Mouse (Mus musculus) myocyte (in vitro differentiated cells): ENCODE results near the gene Macrod2. TPM values are rescaled to one million over a fixed set of nuclear protein-coding genes. Genes with fewer than 3 reads are reported as not detected.

ENCODE experiments used
- H3K27me3 ChIP-seq: one replicate; pipeline ENCODE4 v1.6.1; 2011; ENCODE audit not compliant: control insufficient read depth, insufficient read depth, insufficient read length
- H3K36me3 ChIP-seq: one replicate; pipeline ENCODE4 v1.6.1; 2011; ENCODE audit not compliant: control insufficient read depth, insufficient read depth
- H3K4me2 ChIP-seq: one replicate; pipeline ENCODE4 v1.6.1; 2011; ENCODE audit warnings: low read depth, control low read depth
- H3K4me3 ChIP-seq: one replicate; pipeline ENCODE4 v1.5.1; 2011; ENCODE audit warnings: mild to moderate bottlenecking, control low read depth, moderate library complexity
- H3K79me2 ChIP-seq: one replicate; pipeline ENCODE4 v1.6.1; 2011; ENCODE audit not compliant: control insufficient read depth, insufficient read depth
- H3ac ChIP-seq: one replicate; pipeline ENCODE4 v1.6.1; 2011; ENCODE audit not compliant: control insufficient read depth, insufficient read length
- CEBPB ChIP-seq: IDR thresholded peaks from 2 replicates; pipeline ENCODE4 v1.6.1; 2011; ENCODE audit warnings: mild to moderate bottlenecking, moderate library complexity; ENCODE audit not compliant: poor library complexity, insufficient read depth, severe bottlenecking
- E2F4 ChIP-seq: IDR thresholded peaks from one replicate; pipeline ENCODE4 v1.6.1; 2011; ENCODE audit warnings: mild to moderate bottlenecking, control low read depth, moderate library complexity; ENCODE audit not compliant: insufficient read depth
- MAX ChIP-seq: IDR thresholded peaks from one replicate; pipeline ENCODE4 v1.6.1; 2011; ENCODE audit warnings: low read depth, mild to moderate bottlenecking, control low read depth
- MYOD1 ChIP-seq, 3 experiments: IDR thresholded peaks; one replicate each; pipeline ENCODE4 v1.6.1; 2011; ENCODE audit warnings: control low read depth in 2 of 3, low read depth in 2 of 3, mild to moderate bottlenecking in 2 of 3, moderate library complexity in 1 of 3; ENCODE audit not compliant: insufficient read length in 2 of 3, control insufficient read depth in 1 of 3
- MYOG ChIP-seq, 3 experiments: IDR thresholded peaks; one replicate each; pipeline ENCODE4 v1.6.1; 2011; ENCODE audit warnings: control low read depth in 2 of 3, low read depth in 2 of 3, mild to moderate bottlenecking in 2 of 3; ENCODE audit not compliant: insufficient read length in 2 of 3, control insufficient read depth in 1 of 3, insufficient read depth in 1 of 3
- POLR2A ChIP-seq: IDR thresholded peaks from one replicate; pipeline ENCODE4 v1.6.1; 2011; ENCODE audit warnings: low read depth, mild to moderate bottlenecking, control low read depth, moderate library complexity; ENCODE audit not compliant: insufficient read length
- POLR2AphosphoS2 ChIP-seq: IDR thresholded peaks from one replicate; pipeline ENCODE4 v1.6.1; 2011; ENCODE audit warnings: low read depth, control low read depth; ENCODE audit not compliant: insufficient read length
- REST ChIP-seq: IDR thresholded peaks from one replicate; pipeline ENCODE4 v1.6.1; 2011; ENCODE audit warnings: mild to moderate bottlenecking, control low read depth, moderate library complexity; ENCODE audit not compliant: insufficient read depth, insufficient read length
- SRF ChIP-seq: IDR thresholded peaks from one replicate; pipeline ENCODE4 v1.6.1; 2011; ENCODE audit warnings: low read depth; ENCODE audit not compliant: control insufficient read depth, insufficient read length
- TCF12 ChIP-seq: IDR thresholded peaks from one replicate; pipeline ENCODE4 v1.6.1; 2011; ENCODE audit warnings: mild to moderate bottlenecking, control low read depth; ENCODE audit not compliant: poor library complexity, insufficient read depth, severe bottlenecking
- TCF3 ChIP-seq: IDR thresholded peaks from one replicate; pipeline ENCODE4 v1.6.1; 2011; ENCODE audit warnings: low read depth, control low read depth; ENCODE audit not compliant: insufficient read length
- USF1 ChIP-seq: IDR thresholded peaks from one replicate; pipeline ENCODE4 v1.6.1; 2011; ENCODE audit warnings: low read depth, mild to moderate bottlenecking, control low read depth, moderate library complexity
- polyA plus RNA-seq: library from polyadenylated mRNA; unstranded; fragments of >200 nt; fragmentation: generic; extraction: Trizol; gene quantifications from one replicate; pipeline ENCODE4 v1.2.1, GENCODE M21; 2012; ENCODE audit warnings: missing spikeins

Macrod2 gene
- polyA plus RNA-seq, 1 experiment = 0.96 TPM

DNA sequence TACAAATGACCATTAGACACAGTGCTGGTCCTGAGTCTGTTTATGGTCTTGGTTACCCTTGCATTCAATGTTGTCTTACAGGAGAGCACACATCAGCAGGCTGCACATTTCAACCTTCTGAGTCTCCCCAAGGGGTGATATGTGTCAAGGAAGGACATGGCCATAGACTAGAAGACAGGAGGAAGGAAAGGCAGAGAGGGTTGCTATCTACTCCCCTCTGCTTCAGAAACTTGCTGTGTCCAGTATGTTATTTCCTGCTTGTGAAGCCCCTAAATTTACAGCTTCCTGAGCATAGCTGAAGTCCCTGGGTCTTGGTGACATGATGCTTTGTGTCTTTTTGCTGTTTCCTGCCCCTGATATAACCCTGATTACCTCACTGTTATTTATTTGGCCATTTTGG lies 799.4 kb downstream of the Macrod2 start:
- TF ChIP-seq POLR2A = no peak
- TF ChIP-seq MAX = no peak
- TF ChIP-seq TCF3 = no peak
- no peak for TF ChIP-seq CEBPB
- TF ChIP-seq POLR2AphosphoS2 = no peak
- no peak for TF ChIP-seq SRF
- TF ChIP-seq REST = no peak
- TF ChIP-seq MYOG (IDR thresholded peaks at IDR 0.05; ENCODE audit: control insufficient read depth in 1 of 3, insufficient read depth in 1 of 3, insufficient read length in 2 of 3, low read depth in 2 of 3) = no peak
- no peak for TF ChIP-seq USF1
- TF ChIP-seq TCF12 = no peak
- TF ChIP-seq MYOD1 (IDR thresholded peaks at IDR 0.05; ENCODE audit: control insufficient read depth in 1 of 3, insufficient read length in 2 of 3, low read depth in 2 of 3) = no peak
- H3ac ChIP-seq = no peak overlapping the region
- H3K36me3 ChIP-seq = no peaks in the 10 kb centered on the region
- no peaks in the 10 kb centered on the region for H3K27me3 ChIP-seq
- H3K4me3 ChIP-seq = no peak overlapping the region
- H3K79me2 ChIP-seq = no peaks in the 10 kb centered on the region
- no peak overlapping the region for H3K4me2 ChIP-seq

DNA sequence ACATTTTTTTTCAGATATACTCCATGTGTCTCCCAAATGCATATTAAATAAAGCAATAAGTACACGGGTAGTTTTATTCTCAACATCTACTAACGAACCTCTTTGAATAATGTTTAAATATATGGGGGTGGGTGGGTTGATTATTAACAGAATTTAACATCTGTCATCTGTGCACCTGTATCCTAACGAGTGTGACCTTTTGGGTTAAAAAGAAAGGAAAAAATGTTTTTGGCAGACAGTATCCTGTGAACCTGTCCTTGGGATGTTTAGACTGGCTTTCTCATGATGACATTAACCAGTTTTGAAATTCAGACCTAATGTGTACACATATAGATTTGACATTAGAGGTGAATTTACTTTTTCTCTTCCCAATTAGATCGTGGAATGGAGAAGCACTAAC lies 805.4 kb downstream of the Macrod2 start:
- Histone ChIP-seq H3K4me2 (no peak overlapping the region), H3ac (no peak overlapping the region), H3K79me2 (no peaks in the 10 kb centered on the region), H3K4me3 (no peak overlapping the region), H3K36me3 (no peaks in the 10 kb centered on the region), H3K27me3 (no peaks in the 10 kb centered on the region)
- no peak for TF ChIP-seq MYOD1 (IDR thresholded peaks at IDR 0.05; ENCODE audit: control insufficient read depth in 1 of 3, insufficient read length in 2 of 3, low read depth in 2 of 3)
- no peak for TF ChIP-seq CEBPB
- TF ChIP-seq E2F4 = no peak
- TF ChIP-seq MYOG (IDR thresholded peaks at IDR 0.05; ENCODE audit: control insufficient read depth in 1 of 3, insufficient read depth in 1 of 3, insufficient read length in 2 of 3, low read depth in 2 of 3) = no peak
- TF ChIP-seq POLR2A = no peak
- TF ChIP-seq TCF12 = no peak
- TF ChIP-seq SRF = no peak
- no peak for TF ChIP-seq TCF3
- no peak for TF ChIP-seq MAX
- no peak for TF ChIP-seq REST
- TF ChIP-seq USF1 = no peak
- TF ChIP-seq POLR2AphosphoS2 = no peak

DNA sequence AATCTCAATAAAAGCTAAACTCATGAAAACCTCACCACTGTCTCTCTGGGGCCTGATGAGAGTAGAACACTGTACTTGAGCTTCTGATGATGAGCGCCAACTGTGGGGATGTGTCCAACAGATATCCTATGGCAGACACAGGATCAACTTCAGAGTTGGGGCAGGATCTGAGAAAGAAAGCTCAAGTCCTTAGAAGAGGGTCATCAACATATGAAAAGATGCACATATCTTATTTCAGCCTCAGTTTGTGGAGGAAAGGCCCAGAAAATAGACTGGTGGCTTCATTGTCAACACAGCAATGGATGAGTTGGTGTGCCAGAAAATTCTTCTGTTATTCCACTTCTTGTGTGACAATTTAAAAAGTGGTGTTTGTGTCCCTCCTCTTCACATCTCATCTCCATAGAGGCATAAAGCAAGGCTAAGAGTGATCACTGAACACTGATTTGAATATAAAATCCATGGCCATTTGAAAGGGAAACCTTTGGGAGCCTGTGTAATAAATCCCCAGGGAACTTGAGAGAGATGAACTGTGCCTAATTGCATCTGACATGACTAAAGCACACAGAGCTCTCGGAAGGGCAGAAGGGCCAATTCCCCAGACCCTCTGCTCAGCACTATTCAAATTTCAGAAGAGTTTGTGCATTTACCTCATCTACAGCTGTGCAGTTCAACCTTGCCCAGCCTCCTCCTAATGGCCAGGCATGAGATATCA lies 806.4 kb downstream of the Macrod2 start:
- TF ChIP-seq SRF (no peak), TCF12 (no peak), MYOD1 (IDR thresholded peaks at IDR 0.05; ENCODE audit: control insufficient read depth in 1 of 3, insufficient read length in 2 of 3, low read depth in 2 of 3) (no peak), POLR2AphosphoS2 (no peak), POLR2A (no peak), MAX (no peak), USF1 (no peak), REST (no peak), E2F4 (no peak)
- Histone ChIP-seq H3K4me2 (no peak overlapping the region), H3K79me2 (no peaks in the 10 kb centered on the region), H3K4me3 (no peak overlapping the region), H3K36me3 (no peaks in the 10 kb centered on the region), H3ac (no peak overlapping the region), H3K27me3 (no peaks in the 10 kb centered on the region)

DNA sequence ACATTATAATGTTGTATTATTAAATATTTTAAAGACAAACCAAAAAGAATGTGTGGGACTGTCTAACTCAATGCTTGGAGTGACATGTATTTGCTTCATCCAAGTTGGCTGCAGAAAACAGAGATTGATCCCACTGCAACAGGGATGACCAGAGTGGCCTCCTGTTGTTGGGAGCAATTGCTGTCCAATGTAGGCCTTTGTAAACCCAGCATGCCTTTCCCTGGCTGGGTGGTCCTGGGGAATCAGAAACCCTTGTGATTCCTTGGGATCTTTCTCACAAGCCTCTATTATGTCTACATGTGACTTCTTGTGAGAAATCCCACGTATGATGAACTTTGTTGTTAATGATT lies 806.9 kb downstream of the Macrod2 start:
- Histone ChIP-seq H3ac (no peak overlapping the region), H3K4me2 (no peak overlapping the region), H3K27me3 (no peaks in the 10 kb centered on the region), H3K36me3 (no peaks in the 10 kb centered on the region), H3K4me3 (no peak overlapping the region), H3K79me2 (no peaks in the 10 kb centered on the region)
- TF ChIP-seq E2F4 (no peak), TCF3 (no peak), SRF (no peak), USF1 (no peak), CEBPB (no peak), REST (no peak), POLR2A (no peak)

DNA sequence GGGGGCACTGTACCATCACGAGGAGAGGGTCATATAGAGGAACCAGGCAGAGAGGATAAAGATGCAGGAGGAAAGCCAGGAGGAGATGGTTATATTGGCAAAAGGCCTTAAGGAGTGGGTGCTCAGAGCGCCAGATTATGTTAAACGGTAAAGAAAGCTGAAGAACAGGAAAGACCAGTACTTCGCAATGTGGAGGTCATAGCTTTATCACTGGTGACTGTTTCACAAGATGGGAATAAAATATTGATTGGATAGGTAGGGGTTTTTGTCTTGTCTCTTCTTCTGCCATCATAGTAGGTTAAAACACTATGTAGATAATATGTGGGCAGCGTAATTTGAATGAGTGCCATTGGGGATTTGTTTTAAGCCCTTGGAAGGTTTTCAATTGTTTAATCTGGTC lies 816.2 kb downstream of the Macrod2 start:
- Histone ChIP-seq H3K4me2 (no peak overlapping the region), H3K27me3 (no peaks in the 10 kb centered on the region), H3K79me2 (no peaks in the 10 kb centered on the region), H3K36me3 (no peaks in the 10 kb centered on the region), H3K4me3 (no peak overlapping the region), H3ac (no peak overlapping the region)
- TF ChIP-seq POLR2A (no peak), POLR2AphosphoS2 (no peak)
